Mouse (Mus musculus): ENCODE data around the gene Thbd.

The Thbd gene

DNA sequence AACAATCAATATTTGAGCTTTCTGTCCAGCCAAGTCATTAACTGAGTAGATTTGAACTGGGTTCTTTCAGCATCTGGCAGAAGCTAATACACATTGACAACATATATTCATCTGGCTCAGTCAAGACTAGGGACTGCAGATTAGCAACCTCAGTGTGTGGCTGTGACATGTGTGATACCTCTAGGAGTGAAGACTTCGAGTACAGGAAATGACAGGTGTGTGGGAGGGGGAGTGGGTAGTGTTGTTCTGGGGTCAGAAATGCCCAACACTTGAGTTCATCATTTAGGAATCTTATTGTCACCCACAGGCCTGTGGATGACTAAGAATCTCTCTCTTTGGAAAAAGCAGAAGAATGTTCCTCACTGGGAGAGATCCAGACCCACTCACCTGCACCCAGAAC is 13.1 kb upstream of the Thbd start:
- no peak for DNase-seq

DNA sequence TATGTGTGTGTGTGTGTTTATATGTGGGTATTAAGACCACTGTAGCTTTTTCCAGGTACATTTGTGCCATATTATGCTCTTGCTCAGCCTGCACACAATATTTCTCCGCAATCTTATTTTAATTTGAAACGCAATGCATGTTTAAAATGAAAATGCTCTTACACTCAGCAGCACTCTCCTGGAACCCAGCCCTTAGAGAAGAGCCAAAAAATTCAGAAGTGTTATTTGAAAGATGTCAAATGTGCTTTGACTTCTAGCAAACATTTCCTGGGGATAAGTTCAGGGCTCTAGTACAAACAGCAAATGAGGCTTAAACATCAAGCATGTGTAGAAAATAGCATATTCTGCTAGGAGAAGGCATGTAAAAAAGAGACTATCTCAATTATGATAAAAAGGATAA is 11.8 kb upstream of the Thbd start:
- DNase-seq, result no peak

DNA sequence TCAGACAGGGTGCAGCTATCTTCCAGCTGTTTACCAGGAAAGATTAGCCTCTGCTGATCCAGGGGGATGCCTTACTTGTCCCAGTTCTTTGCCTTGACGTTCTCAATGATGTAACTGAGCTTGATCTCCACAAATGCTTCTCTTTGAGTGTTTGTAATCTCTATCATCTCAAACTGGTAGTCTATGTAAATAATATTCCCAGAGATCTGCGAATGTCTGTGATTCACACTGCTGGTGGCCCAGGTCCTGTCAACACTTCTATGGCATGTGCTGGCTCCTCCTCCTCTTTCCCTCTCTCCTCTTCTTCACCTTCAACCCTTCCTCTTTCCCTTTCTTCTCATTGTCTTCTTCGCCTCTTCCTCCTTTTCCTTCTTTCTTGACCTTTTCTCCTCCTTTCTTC is 11.2 kb upstream of the Thbd start:
- DNase-seq, result no peak

DNA sequence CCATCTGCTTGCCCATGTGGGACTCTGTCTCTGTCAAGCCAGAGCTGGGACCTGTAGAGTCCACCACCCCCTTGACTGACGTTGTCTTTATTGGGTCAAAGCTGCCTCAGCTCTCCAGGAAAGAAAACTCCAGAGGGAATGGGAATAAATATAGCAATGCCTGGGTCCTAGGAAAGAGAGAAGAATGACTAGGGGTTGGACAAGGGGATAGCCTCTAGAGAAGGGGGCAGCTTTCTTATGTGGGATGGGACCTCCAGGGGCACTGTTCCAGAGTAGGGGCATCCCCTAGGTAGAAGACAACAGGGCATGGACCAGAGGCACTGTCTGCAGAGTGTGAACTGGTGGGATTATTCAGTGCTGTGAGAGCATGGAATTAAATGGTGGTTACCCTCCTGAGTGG is 1.8 kb upstream of the Thbd start:
- no peak for DNase-seq

DNA sequence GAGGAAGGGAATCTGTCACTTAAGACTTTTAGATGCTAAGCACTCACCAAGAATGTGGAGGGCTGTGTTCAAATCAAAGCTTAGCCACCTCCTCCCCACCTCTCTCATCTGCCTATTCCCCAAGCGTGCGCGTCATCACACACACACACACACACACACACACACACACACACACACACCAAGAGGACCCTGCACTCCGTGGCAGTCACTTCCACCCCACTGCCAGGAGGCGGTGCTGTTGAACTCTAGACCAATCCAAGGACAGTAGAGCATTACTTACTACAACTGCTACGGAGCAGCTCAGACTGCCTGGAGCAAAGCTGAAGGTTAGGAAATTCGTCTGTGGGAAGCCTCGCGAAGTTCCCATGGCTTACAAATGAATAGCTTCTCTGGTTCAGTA is 1.2 kb upstream of the Thbd start:
- peak; percentile 95 for DNase-seq

DNA sequence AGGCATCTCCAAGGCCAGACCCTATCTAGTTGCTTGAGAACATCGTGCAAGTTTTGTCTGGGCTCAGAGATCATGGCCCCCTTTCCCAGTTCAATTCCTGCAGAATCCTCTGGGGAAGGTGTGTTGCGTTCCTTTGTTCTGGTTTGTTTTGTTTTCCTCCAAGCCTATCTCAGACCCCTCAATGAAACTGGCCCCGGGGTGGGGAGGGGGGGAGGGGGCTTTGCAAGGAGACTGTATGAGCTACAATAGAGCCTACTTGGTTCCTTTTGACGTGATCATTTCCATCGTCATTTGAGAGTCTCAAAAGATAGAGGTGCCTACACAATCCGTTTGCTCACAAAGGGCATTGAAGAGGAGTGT is 753 bp upstream of the Thbd start:
- DNase-seq, result no peak

DNA sequence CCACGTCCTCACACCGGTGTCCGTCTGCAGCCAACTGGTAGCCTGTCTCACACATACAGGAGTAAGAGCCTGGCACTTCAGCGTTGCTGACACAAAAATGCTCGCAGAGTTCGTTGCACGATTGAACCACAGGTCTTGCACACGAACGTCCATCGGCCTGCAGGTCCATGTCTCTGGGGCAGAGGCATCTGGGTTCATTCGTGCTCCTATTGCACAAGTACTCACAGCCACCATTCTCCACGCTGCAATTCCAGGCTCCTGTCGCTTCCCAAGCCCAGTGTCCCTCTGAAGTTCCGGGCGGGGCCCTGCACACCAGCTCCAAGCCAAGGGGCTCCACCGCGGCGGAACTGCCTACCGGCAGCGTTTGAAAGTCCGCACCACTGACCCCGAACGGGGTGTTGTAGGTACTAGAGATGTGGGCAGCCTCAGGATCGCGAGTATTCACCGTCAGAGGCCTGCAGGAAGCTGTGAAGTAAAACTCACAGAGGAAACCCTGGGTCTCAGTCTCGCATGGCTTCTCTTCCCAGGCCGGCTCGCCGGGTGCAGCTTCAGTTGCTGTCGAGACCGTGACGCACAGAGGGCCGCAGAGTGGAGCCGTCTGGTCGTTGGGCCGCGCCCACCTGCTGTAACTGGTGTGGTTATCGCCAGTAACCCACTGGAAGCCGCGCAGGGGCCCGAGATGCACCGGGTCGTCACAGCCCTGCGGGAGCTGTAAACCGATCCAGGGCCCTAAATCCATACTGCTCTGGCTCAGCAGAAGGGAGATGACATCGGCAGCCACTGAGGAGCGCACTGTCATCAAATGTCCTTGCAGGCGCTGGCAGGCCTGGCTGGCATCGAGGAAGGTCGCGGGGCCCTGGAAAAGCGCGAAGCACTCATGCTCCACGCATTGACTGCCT is 768 bp downstream of the Thbd start:
- DNase-seq, result peak; percentile 67

DNA sequence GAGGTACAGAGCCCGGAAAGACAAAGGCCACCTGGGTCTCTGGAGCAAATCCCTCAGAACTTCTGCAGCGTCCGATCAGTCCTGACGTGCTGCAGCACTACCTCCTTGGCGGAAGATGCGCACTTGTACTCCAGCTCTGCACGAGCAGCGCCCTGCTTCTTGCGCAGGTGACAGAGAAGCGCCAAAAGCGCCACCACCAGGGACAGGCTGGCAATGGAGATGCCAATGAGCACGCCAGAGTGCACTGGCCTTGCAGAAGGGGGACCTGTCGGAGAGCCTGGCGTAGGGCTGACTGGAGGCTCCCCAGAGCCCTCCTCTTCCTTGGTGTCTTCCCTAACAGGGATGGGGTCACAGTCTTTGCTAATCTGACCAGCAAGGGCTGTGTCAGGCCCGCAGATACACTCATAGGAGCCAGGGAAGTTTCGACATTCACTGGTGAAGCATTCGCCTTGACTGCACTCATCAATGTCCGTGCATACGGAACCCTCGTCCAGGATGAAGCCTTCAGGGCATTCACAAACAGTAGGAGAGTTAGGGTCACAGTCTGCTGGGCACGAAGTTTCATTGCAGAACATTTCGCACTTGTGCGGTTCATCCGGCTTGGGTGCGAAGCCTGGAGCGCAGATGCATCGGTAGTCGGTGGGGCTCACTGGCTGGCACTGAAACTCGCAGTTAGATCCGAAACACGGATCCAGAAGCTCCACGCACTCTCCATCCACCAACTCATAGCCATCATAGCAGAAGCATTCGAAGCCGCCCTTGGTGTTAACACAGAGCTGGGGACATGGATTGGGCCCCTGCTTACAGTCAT is 1.6 kb downstream of the Thbd start:
- DNase-seq, result peak; percentile 78

DNA sequence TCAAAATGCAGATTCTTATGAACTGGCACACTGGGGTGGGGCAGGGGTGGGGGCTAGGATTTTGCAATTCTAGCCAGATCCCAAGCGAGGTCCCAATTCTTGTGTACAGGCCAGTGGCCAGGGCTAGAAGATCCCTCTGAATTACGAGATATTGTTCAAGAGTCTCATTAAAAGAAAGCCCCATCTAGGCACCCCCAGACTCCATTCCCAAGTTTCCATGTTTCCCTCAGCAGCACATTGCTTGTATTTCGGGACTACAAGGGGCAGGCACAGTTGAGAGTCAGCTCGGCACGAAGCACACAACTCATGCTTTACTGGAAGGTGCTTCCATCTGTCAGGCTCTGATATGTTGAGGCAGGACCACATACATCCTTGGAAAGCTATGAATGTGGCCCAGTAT is 3.1 kb downstream of the Thbd start:
- DNase-seq, result no peak

DNA sequence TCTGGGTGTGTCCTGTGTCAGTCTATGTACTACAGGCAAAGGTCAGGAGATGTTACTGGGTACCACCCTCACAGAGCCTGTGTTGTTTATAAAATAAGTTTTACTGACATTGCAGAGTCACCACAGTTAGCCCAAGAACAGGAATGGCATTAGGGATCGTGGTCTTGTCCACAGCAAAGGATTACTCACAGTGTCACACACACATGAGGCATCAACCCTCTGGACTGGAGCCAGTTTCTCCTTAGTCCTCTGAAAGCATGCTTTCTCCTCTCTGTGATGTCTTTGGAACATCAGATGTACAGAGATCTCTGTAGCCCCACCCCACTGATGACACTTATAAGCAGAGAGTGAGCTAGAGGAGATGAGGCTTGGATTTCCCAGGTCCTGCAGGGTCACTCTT is 5.8 kb downstream of the Thbd start:
- peak; percentile 40 for DNase-seq

DNA sequence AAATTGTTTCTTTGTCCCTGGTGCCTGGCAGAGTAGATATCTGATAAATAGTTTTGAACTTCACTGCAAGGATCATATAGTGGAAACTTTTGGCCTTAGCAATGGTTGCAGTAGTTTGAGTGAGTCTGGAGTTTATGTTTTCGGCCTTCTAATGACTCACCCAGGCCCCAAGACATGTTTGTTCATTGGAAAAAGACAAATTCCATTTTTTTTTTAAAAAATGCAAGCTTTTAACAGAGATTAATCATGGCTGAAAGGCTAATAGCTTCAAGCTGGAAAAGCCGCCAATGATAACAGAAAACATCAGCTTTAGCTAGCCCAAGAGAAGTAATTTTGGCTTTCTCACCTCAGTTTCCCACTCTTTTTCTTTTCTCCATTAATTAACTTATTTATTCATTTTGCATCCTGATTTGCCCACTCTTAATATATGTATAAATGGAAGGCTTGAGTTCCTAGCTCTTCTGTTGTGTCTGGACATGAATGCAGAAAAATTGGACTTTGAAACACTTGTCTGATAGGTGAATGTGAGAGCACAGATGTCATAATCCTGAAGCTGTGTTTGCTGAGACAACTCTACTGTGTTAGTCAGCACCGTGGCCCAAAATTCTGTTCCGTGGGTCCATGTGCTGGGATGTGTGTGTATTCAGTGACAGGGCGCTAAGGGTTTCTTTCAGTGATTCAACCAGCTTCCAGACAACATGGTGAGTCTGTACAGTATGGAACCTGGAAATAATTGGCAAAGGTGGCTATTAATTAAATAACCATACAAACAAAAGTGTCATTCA is 8.9 kb downstream of the Thbd start:
- no peak for DNase-seq

DNA sequence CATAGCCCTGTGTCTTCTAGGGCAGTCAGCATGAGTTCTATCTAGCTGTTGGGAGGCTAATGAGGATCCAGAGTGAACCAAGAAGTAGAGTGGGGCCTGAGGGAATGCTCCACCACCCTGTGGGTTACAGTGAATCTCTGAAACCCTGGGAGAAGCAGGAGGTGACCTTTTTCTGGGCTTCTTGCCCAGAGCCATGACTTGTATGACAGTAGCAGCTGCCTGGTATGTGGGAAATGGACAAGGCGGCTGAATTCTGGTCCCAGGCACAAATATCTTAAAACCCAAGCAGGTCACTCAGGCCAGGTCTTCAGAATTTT is 10.2 kb downstream of the Thbd start:
- DNase-seq, result peak; percentile 77

DNA sequence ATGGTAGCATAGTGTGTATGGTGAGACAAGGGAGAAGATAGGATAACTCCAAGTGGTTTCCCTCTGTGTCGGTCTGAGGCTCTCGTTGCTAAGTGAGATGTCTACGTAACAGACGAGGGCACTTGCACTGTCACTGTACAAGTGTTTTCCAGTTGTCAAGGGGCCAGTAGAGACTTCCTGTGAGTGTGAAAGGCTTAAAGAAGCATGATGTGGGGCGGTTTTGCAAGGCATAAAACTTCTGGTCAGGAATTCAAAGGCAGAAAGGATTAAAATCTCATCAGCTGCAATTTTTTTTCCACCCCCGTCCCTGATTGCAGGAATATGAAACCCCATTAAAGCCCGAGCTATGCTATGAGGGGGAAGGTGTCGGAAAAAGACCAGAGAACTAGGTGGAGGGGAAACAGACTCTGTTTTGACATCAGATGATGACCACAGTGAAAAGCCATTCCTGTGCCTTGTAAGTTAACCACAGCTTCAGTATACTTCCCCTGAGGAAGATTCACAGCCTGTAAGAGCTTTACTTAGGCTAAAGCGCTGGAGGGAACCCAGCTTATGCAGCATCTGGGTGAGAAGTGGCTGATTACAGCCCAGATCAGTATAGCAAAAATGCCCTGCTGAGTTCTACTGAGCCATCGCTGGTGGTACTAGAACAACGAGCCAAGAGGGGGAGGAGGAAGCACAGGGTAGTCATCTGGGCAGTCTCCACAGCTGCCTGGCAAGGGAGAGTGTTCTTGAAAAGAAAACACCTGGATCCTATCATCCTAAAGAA is 10.8 kb downstream of the Thbd start:
- DNase-seq, result peak; percentile 47

DNA sequence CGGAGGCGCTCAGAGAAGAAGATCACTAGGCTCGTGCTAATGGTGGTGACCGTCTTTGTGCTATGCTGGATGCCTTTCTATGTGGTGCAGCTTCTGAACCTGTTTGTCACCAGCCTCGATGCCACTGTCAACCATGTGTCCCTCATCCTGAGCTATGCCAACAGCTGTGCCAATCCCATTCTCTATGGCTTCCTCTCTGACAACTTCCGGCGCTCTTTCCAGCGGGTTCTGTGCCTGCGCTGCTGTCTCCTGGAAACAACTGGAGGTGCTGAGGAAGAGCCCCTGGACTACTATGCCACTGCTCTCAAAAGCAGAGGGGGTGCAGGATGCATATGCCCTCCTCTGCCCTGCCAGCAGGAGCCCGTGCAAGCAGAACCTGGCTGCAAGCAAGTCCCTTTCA is 11.8 kb downstream of the Thbd start:
- no peak for DNase-seq

DNA sequence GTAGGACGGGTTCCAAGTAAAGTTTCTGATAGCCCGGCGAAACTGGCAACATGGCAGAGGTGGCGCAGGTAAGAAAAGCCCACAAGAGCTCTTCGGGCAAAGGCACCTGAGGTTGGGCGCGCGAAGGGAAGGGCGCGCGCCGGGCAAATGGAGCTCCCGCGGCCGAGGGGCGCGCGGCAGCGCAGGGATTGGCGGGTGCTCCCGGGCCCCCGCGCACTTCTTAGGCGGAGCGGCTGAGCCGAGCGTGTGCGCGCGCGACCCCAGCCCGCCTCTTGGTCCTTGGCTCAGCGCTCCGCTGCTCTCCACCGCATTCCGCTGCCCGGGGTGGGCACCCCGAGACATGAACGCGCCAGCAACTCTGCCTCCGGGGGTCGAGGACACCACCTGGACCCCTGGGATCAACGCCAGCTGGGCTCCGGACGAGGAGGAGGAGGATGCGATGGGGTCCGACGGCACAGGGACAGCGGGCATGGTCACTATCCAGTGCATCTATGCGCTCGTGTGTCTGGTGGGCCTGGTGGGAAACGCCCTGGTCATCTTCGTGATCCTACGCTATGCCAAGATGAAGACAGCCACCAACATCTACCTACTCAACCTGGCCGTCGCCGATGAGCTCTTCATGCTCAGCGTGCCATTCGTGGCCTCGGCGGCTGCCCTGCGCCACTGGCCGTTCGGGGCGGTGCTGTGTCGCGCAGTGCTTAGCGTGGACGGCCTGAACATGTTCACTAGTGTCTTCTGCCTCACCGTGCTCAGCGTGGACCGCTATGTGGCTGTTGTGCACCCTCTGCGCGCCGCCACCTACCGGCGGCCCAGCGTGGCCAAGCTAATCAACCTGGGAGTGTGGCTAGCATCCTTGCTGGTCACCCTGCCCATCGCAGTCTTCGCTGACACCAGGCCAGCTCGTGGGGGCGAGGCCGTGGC is 12.6 kb downstream of the Thbd start, which contains the start of gene Sstr4:
Gene Sstr4, plus strand, starts transcription at position 214 of the 921 bp plus-strand sequence.
- peak; percentile 63 for DNase-seq

DNA sequence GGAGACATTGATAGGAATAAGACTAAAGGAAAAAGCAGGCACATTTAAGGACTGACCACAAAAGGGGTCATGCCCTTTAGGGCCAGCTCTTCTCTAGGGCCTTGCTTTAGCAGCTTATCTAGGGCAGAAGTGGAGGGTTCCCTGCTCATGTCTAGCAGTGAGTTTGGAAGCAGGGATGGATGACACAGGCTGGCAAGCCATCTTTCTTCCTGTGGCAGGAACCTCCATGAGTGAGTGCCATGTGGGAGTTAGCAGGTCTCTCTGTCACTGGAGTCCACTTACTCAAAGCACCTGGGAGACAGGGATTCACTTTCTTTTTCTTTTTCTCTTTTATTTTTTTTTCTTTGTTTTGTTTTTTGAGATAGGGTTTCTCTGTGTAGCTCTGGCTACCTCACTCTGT is 14.1 kb downstream of the Thbd start:
- DNase-seq, result no peak

DNA sequence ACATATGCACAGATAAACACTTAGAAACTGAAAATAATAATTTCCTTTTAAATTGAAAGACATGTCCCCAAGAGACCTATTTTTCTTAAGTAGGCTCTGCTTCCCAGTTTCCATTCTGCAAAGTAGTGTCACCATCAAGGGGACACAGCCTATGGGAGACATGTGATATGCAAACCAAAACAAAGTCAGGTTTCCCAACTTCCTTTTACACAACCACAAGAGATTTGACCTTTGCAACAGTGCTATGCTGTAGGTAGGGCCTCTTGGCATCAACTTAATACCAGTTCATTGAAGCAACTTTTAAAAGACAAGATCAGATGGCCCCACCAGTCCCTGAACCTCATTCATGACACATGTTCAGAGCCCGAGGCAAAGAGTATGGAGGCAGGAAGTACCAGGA is 14.8 kb downstream of the Thbd start:
- no peak for DNase-seq

DNA sequence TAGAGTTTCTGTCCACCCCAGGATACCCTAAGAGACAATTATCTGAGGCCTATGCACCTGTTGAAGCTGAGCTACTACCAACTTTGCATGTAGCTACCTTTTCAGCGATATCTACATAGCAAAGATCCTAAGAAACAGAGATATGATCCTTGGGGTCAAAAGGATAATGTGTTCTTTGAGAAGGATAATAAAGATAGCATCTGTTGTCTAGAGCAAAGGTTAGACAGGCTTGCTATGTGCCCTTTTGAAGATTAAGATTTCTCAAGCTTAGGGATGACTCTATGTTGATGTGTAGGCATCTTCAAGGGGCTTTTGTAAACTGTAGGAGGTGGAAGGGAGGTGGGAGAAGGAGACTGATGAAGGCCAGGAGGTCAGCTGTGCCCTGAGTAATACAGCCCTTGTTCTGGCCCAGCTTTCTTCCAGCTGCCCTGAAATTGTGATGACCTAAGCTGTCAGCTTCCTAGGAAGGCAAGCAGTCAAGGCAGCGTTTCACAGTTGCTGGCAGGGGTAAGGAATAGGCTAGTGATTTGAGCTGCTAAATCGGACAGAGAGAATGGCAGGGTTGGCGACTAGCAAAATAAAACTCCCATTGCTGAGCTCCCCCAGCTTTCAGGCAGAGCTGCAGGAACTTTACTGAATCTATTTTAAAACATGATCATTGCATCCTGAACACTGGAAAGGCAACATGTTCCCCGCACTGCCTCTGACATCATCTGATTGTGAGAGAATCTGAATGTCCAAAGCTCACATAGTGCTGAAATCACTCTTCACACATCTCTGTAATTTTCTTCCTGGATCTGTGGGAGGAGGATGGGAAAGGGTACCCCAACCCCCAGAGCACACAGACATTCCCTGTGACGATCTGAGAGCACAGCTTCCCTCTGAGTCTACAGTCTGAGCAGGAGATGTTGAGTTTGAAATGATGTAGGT is 20.1 kb downstream of the Thbd start:
- DNase-seq, result no peak

DNA sequence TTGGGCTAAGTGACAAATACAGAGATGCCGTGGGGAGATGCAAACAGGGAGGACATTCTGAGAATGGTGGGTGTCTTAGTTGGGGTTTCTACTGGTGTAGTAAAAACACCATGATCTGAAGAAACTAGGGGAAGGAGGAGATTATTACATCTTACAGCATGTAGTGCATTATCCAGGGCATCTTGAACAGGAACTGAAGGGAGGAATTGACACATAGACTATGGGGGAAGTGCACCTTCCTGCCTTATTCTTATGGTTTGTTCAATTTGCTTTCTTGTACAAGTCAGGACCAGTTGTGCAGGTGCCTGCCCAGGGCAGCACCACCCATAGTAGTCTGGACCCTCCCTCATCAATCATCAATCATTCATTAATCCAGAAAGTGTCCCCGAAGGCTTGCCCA is 21.1 kb downstream of the Thbd start:
- DNase-seq, result no peak

DNA sequence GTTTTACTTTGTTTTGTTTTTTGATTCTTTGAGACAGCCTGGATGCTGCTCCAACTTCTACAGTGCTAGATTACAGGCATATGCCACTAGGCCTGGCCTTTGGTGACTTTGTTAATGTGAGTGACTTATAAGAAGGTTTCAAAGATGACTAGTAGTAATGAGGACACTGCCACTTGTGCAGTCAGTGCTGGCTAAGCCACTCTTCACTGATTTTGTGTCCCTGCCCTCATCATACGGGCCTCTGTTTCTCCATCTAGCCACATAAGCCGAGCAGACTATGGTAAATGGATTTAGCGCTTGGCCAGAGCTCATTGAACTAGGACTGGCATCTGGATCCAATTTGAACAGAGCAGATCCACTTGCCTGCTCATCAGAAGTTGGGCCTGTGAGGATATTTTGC is 21.5 kb downstream of the Thbd start:
- DNase-seq, result no peak

Measured in lung, postnatal 36 days (tissue).